Mouse (Mus musculus): ENCODE measurements around the gene Col6a1. TPM values are rescaled to one million over a fixed set of nuclear protein-coding genes. Genes with fewer than 3 reads are reported as not detected.

Col6a1 gene
- polyA plus RNA-seq, 1 experiment, result not detected

- H3K4me3 ChIP-seq (replicated peaks), result no peak overlapping the region
- no peaks in the 10 kb centered on the region for H3K9me3 ChIP-seq (ENCODE audit: control insufficient read depth, low read length)
- TF ChIP-seq GATA1 (IDR thresholded peaks at IDR 0.05; ENCODE audit: low read length), result no peak
- no peak for TF ChIP-seq TAL1 (IDR thresholded peaks at IDR 0.05; ENCODE audit: low read length)
- no peaks in the 10 kb centered on the region for H3K36me3 ChIP-seq (ENCODE audit: control insufficient read depth)
- H3K4me1 ChIP-seq (ENCODE audit: control insufficient read depth), result no peaks in the 10 kb centered on the region
- no peaks in the 10 kb centered on the region for H3K27me3 ChIP-seq (ENCODE audit: control insufficient read depth)
These were observed 40.4 kb downstream of the Col6a1 start for GRCm38 (mm10) chr10:76685451-76686017.

GRCm38 (mm10) chr10:76683977-76684376 is 42.0 kb downstream of the Col6a1 start:
- Histone ChIP-seq H3K4me3 (replicated peaks) (no peak overlapping the region), H3K9me3 (ENCODE audit: control insufficient read depth, low read length) (no peaks in the 10 kb centered on the region), H3K27me3 (ENCODE audit: control insufficient read depth) (no peaks in the 10 kb centered on the region), H3K4me1 (ENCODE audit: control insufficient read depth) (no peaks in the 10 kb centered on the region), H3K36me3 (ENCODE audit: control insufficient read depth) (no peaks in the 10 kb centered on the region)
- TF ChIP-seq TAL1 (IDR thresholded peaks at IDR 0.05; ENCODE audit: low read length) (no peak), GATA1 (IDR thresholded peaks at IDR 0.05; ENCODE audit: low read length) (no peak)

GRCm38 (mm10) chr10:76683461-76683860 is 42.5 kb downstream of the Col6a1 start:
- TF ChIP-seq TAL1 (IDR thresholded peaks at IDR 0.05; ENCODE audit: low read length) (no peak), GATA1 (IDR thresholded peaks at IDR 0.05; ENCODE audit: low read length) (no peak)
- Histone ChIP-seq H3K4me3 (replicated peaks) (no peak overlapping the region), H3K36me3 (ENCODE audit: control insufficient read depth) (no peaks in the 10 kb centered on the region), H3K9me3 (ENCODE audit: control insufficient read depth, low read length) (no peaks in the 10 kb centered on the region), H3K4me1 (ENCODE audit: control insufficient read depth) (no peaks in the 10 kb centered on the region), H3K27me3 (ENCODE audit: control insufficient read depth) (no peaks in the 10 kb centered on the region)

GRCm38 (mm10) chr10:76681882-76682281 is 44.1 kb downstream of the Col6a1 start:
- TF ChIP-seq GATA1 (IDR thresholded peaks at IDR 0.05; ENCODE audit: low read length) (no peak), TAL1 (IDR thresholded peaks at IDR 0.05; ENCODE audit: low read length) (no peak)
- no peaks in the 10 kb centered on the region for H3K36me3 ChIP-seq (ENCODE audit: control insufficient read depth)
- H3K4me1 ChIP-seq (ENCODE audit: control insufficient read depth), result no peaks in the 10 kb centered on the region
- no peaks in the 10 kb centered on the region for H3K9me3 ChIP-seq (ENCODE audit: control insufficient read depth, low read length)
- no peak overlapping the region for H3K4me3 ChIP-seq (replicated peaks)
- H3K27me3 ChIP-seq (ENCODE audit: control insufficient read depth), result no peaks in the 10 kb centered on the region

- TF ChIP-seq TAL1 (IDR thresholded peaks at IDR 0.05; ENCODE audit: low read length), result no peak
- TF ChIP-seq GATA1 (IDR thresholded peaks at IDR 0.05; ENCODE audit: low read length), result no peak
- Histone ChIP-seq H3K4me1 (ENCODE audit: control insufficient read depth) (no peaks in the 10 kb centered on the region), H3K36me3 (ENCODE audit: control insufficient read depth) (no peaks in the 10 kb centered on the region), H3K4me3 (replicated peaks) (no peak overlapping the region), H3K27me3 (ENCODE audit: control insufficient read depth) (no peaks in the 10 kb centered on the region), H3K9me3 (ENCODE audit: control insufficient read depth, low read length) (no peaks in the 10 kb centered on the region)
These were observed 45.0 kb downstream of the Col6a1 start for GRCm38 (mm10) chr10:76680758-76681650.

- Histone ChIP-seq H3K4me1 (ENCODE audit: control insufficient read depth) (no peaks in the 10 kb centered on the region), H3K27me3 (ENCODE audit: control insufficient read depth) (no peaks in the 10 kb centered on the region), H3K36me3 (ENCODE audit: control insufficient read depth) (no peaks in the 10 kb centered on the region), H3K9me3 (ENCODE audit: control insufficient read depth, low read length) (no peaks in the 10 kb centered on the region), H3K4me3 (replicated peaks) (no peak overlapping the region)
- TF ChIP-seq TAL1 (IDR thresholded peaks at IDR 0.05; ENCODE audit: low read length) (no peak), GATA1 (IDR thresholded peaks at IDR 0.05; ENCODE audit: low read length) (no peak)
These were observed 47.8 kb downstream of the Col6a1 start for GRCm38 (mm10) chr10:76678122-76678521.

- Histone ChIP-seq H3K4me3 (replicated peaks) (no peak overlapping the region), H3K9me3 (ENCODE audit: control insufficient read depth, low read length) (no peaks in the 10 kb centered on the region), H3K36me3 (ENCODE audit: control insufficient read depth) (no peaks in the 10 kb centered on the region), H3K4me1 (ENCODE audit: control insufficient read depth) (no peaks in the 10 kb centered on the region), H3K27me3 (ENCODE audit: control insufficient read depth) (no peaks in the 10 kb centered on the region)
- no peak for TF ChIP-seq TAL1 (IDR thresholded peaks at IDR 0.05; ENCODE audit: low read length)
- TF ChIP-seq GATA1 (IDR thresholded peaks at IDR 0.05; ENCODE audit: low read length), result no peak
These were observed 50.7 kb downstream of the Col6a1 start for GRCm38 (mm10) chr10:76675268-76675667.

GRCm38 (mm10) chr10:76674581-76674980 is 51.4 kb downstream of the Col6a1 start:
- H3K9me3 ChIP-seq (ENCODE audit: control insufficient read depth, low read length), result no peaks in the 10 kb centered on the region
- no peaks in the 10 kb centered on the region for H3K27me3 ChIP-seq (ENCODE audit: control insufficient read depth)
- H3K4me3 ChIP-seq (replicated peaks), result no peak overlapping the region
- no peak for TF ChIP-seq TAL1 (IDR thresholded peaks at IDR 0.05; ENCODE audit: low read length)
- TF ChIP-seq GATA1 (IDR thresholded peaks at IDR 0.05; ENCODE audit: low read length), result no peak
- no peaks in the 10 kb centered on the region for H3K4me1 ChIP-seq (ENCODE audit: control insufficient read depth)
- no peaks in the 10 kb centered on the region for H3K36me3 ChIP-seq (ENCODE audit: control insufficient read depth)

GRCm38 (mm10) chr10:76671939-76672338 is 54.0 kb downstream of the Col6a1 start:
- no peak overlapping the region for H3K4me3 ChIP-seq (replicated peaks)
- no peak for TF ChIP-seq GATA1 (IDR thresholded peaks at IDR 0.05; ENCODE audit: low read length)
- no peak for TF ChIP-seq TAL1 (IDR thresholded peaks at IDR 0.05; ENCODE audit: low read length)
- H3K36me3 ChIP-seq (ENCODE audit: control insufficient read depth), result no peaks in the 10 kb centered on the region
- no peaks in the 10 kb centered on the region for H3K4me1 ChIP-seq (ENCODE audit: control insufficient read depth)
- H3K9me3 ChIP-seq (ENCODE audit: control insufficient read depth, low read length), result no peaks in the 10 kb centered on the region
- H3K27me3 ChIP-seq (ENCODE audit: control insufficient read depth), result no peaks in the 10 kb centered on the region
